Mouse (Mus musculus): ENCODE data around the gene Glis1. TPM values are rescaled to one million over a fixed set of nuclear protein-coding genes. Genes with fewer than 3 reads are reported as not detected.

Glis1 gene
- polyA plus RNA-seq, 1 experiment from 2014 or later = 1.2 TPM

GRCm38 (mm10) chr4:107568159-107568558, 133.8 kb downstream of the Glis1 start:
- H3K4me2 ChIP-seq = no peak overlapping the region
- DNase-seq (ENCODE audit: low spot score) = no peak
- peaks cover 4% of the 10 kb centered on the region; the same call in 1 of the 2 replicates for H3K27me3 ChIP-seq (replicated peaks; ENCODE audit: control insufficient read depth, insufficient read depth, low read length)
- no peaks in the 10 kb centered on the region for H3K4me1 ChIP-seq (replicated peaks; ENCODE audit: control insufficient read depth, insufficient read depth, low read length)
- no peak for ATAC-seq (replicated peaks; ENCODE audit: low FRiP score)
- no peaks in the 10 kb centered on the region for H3K9me3 ChIP-seq (ENCODE audit: control insufficient read depth, low read length)
- no peak overlapping the region for H3K27ac ChIP-seq (ENCODE audit: low read depth, low read length)
- H3K36me3 ChIP-seq (ENCODE audit: control insufficient read depth, insufficient read depth, low read length) = no peaks in the 10 kb centered on the region
- H3K4me3 ChIP-seq (ENCODE audit: low read depth, low read length) = no peak overlapping the region
- no peak overlapping the region for H3K9ac ChIP-seq (ENCODE audit: low read depth, low read length)
- WGBS = 80% methylated on average over 21 of the region's 21 CpGs

- H3K36me3 ChIP-seq (ENCODE audit: control insufficient read depth, insufficient read depth, low read length) = no peaks in the 10 kb centered on the region
- WGBS = 85% methylated on average over 7 of the region's 7 CpGs
- H3K9me3 ChIP-seq (ENCODE audit: control insufficient read depth, low read length) = no peaks in the 10 kb centered on the region
- no peaks in the 10 kb centered on the region for H3K4me1 ChIP-seq (replicated peaks; ENCODE audit: control insufficient read depth, insufficient read depth, low read length)
- no peak overlapping the region for H3K27ac ChIP-seq (ENCODE audit: low read depth, low read length)
- DNase-seq (ENCODE audit: low spot score) (no peak), ATAC-seq (replicated peaks; ENCODE audit: low FRiP score) (no peak)
- H3K4me3 ChIP-seq (ENCODE audit: low read depth, low read length) = no peak overlapping the region
- no peak overlapping the region for H3K4me2 ChIP-seq
- H3K9ac ChIP-seq (ENCODE audit: low read depth, low read length) = no peak overlapping the region
- peaks cover 4% of the 10 kb centered on the region; the same call in 1 of the 2 replicates for H3K27me3 ChIP-seq (replicated peaks; ENCODE audit: control insufficient read depth, insufficient read depth, low read length)
Measured at GRCm38 (mm10) chr4:107568881-107569443, 134.6 kb downstream of the Glis1 start.

GRCm38 (mm10) chr4:107570329-107571014, 136.1 kb downstream of the Glis1 start:
- Histone ChIP-seq H3K9ac (ENCODE audit: low read depth, low read length) (no peak overlapping the region), H3K27ac (ENCODE audit: low read depth, low read length) (no peak overlapping the region), H3K4me3 (ENCODE audit: low read depth, low read length) (no peak overlapping the region), H3K27me3 (replicated peaks; ENCODE audit: control insufficient read depth, insufficient read depth, low read length) (peaks cover 4% of the 10 kb centered on the region; the same call in 1 of the 2 replicates), H3K36me3 (ENCODE audit: control insufficient read depth, insufficient read depth, low read length) (no peaks in the 10 kb centered on the region), H3K9me3 (ENCODE audit: control insufficient read depth, low read length) (no peaks in the 10 kb centered on the region), H3K4me1 (replicated peaks; ENCODE audit: control insufficient read depth, insufficient read depth, low read length) (no peaks in the 10 kb centered on the region), H3K4me2 (no peak overlapping the region)
- 61% methylated on average over 19 of the region's 19 CpGs for WGBS
- ATAC-seq (replicated peaks; ENCODE audit: low FRiP score) = 0 out of 2 replicates have a peak, but pooled peaks have one; percentile 31
- no peak for DNase-seq (ENCODE audit: low spot score)

GRCm38 (mm10) chr4:107575781-107576180, 141.4 kb downstream of the Glis1 start:
- Histone ChIP-seq H3K9ac (ENCODE audit: low read depth, low read length) (no peak overlapping the region), H3K36me3 (ENCODE audit: control insufficient read depth, insufficient read depth, low read length) (no peaks in the 10 kb centered on the region), H3K4me2 (no peak overlapping the region), H3K4me3 (ENCODE audit: low read depth, low read length) (no peak overlapping the region), H3K4me1 (replicated peaks; ENCODE audit: control insufficient read depth, insufficient read depth, low read length) (no peaks in the 10 kb centered on the region), H3K27ac (ENCODE audit: low read depth, low read length) (no peak overlapping the region), H3K27me3 (replicated peaks; ENCODE audit: control insufficient read depth, insufficient read depth, low read length) (no peaks in the 10 kb centered on the region), H3K9me3 (ENCODE audit: control insufficient read depth, low read length) (no peaks in the 10 kb centered on the region)
- ATAC-seq (replicated peaks; ENCODE audit: low FRiP score) = no peak
- 74% methylated on average over 6 of the region's 6 CpGs for WGBS
- DNase-seq (ENCODE audit: low spot score) = no peak

- DNase-seq (ENCODE audit: low spot score) (no peak), ATAC-seq (replicated peaks; ENCODE audit: low FRiP score) (no peak)
- no peaks in the 10 kb centered on the region for H3K9me3 ChIP-seq (ENCODE audit: control insufficient read depth, low read length)
- no peak overlapping the region for H3K27ac ChIP-seq (ENCODE audit: low read depth, low read length)
- no peaks in the 10 kb centered on the region for H3K27me3 ChIP-seq (replicated peaks; ENCODE audit: control insufficient read depth, insufficient read depth, low read length)
- H3K4me3 ChIP-seq (ENCODE audit: low read depth, low read length) = no peak overlapping the region
- no peaks in the 10 kb centered on the region for H3K36me3 ChIP-seq (ENCODE audit: control insufficient read depth, insufficient read depth, low read length)
- H3K9ac ChIP-seq (ENCODE audit: low read depth, low read length) = no peak overlapping the region
- no peak overlapping the region for H3K4me2 ChIP-seq
- WGBS = 68% methylated on average over 6 of the region's 6 CpGs
- H3K4me1 ChIP-seq (replicated peaks; ENCODE audit: control insufficient read depth, insufficient read depth, low read length) = no peaks in the 10 kb centered on the region
Measured at GRCm38 (mm10) chr4:107576742-107577141, 142.4 kb downstream of the Glis1 start.

GRCm38 (mm10) chr4:107577146-107577839, 142.9 kb downstream of the Glis1 start:
- Histone ChIP-seq H3K4me2 (no peak overlapping the region), H3K4me1 (replicated peaks; ENCODE audit: control insufficient read depth, insufficient read depth, low read length) (no peaks in the 10 kb centered on the region), H3K36me3 (ENCODE audit: control insufficient read depth, insufficient read depth, low read length) (no peaks in the 10 kb centered on the region), H3K9ac (ENCODE audit: low read depth, low read length) (no peak overlapping the region), H3K9me3 (ENCODE audit: control insufficient read depth, low read length) (no peaks in the 10 kb centered on the region), H3K27me3 (replicated peaks; ENCODE audit: control insufficient read depth, insufficient read depth, low read length) (no peaks in the 10 kb centered on the region), H3K4me3 (ENCODE audit: low read depth, low read length) (no peak overlapping the region), H3K27ac (ENCODE audit: low read depth, low read length) (no peak overlapping the region)
- ATAC-seq (replicated peaks; ENCODE audit: low FRiP score) = no peak
- WGBS = 73% methylated on average over 12 of the region's 12 CpGs
- no peak for DNase-seq (ENCODE audit: low spot score)

- no peak overlapping the region for H3K4me3 ChIP-seq (ENCODE audit: low read depth, low read length)
- WGBS = 82% methylated on average over 11 of the region's 11 CpGs
- no peak overlapping the region for H3K4me2 ChIP-seq
- no peak overlapping the region for H3K9ac ChIP-seq (ENCODE audit: low read depth, low read length)
- H3K9me3 ChIP-seq (ENCODE audit: control insufficient read depth, low read length) = no peaks in the 10 kb centered on the region
- no peaks in the 10 kb centered on the region for H3K36me3 ChIP-seq (ENCODE audit: control insufficient read depth, insufficient read depth, low read length)
- no peaks in the 10 kb centered on the region for H3K27me3 ChIP-seq (replicated peaks; ENCODE audit: control insufficient read depth, insufficient read depth, low read length)
- no peak for DNase-seq (ENCODE audit: low spot score)
- no peak for ATAC-seq (replicated peaks; ENCODE audit: low FRiP score)
- H3K4me1 ChIP-seq (replicated peaks; ENCODE audit: control insufficient read depth, insufficient read depth, low read length) = no peaks in the 10 kb centered on the region
- no peak overlapping the region for H3K27ac ChIP-seq (ENCODE audit: low read depth, low read length)
Measured at GRCm38 (mm10) chr4:107580883-107581282, 146.5 kb downstream of the Glis1 start.

- Histone ChIP-seq H3K4me3 (ENCODE audit: low read depth, low read length) (no peak overlapping the region), H3K9me3 (ENCODE audit: control insufficient read depth, low read length) (no peaks in the 10 kb centered on the region), H3K4me2 (no peak overlapping the region), H3K27me3 (replicated peaks; ENCODE audit: control insufficient read depth, insufficient read depth, low read length) (no peaks in the 10 kb centered on the region), H3K36me3 (ENCODE audit: control insufficient read depth, insufficient read depth, low read length) (no peaks in the 10 kb centered on the region), H3K27ac (ENCODE audit: low read depth, low read length) (no peak overlapping the region), H3K9ac (ENCODE audit: low read depth, low read length) (no peak overlapping the region), H3K4me1 (replicated peaks; ENCODE audit: control insufficient read depth, insufficient read depth, low read length) (no peaks in the 10 kb centered on the region)
- no peak for ATAC-seq (replicated peaks; ENCODE audit: low FRiP score)
- DNase-seq (ENCODE audit: low spot score) = no peak
- WGBS = 51% methylated on average over 5 of the region's 5 CpGs
Measured at GRCm38 (mm10) chr4:107586391-107586790, 152.0 kb downstream of the Glis1 start.

Data from liver, embryonic 11.5 days (tissue).